Mouse (Mus musculus) erythroblast, embryonic 14.5 days (primary cell): ENCODE data around the gene Il10rb. TPM values are rescaled to one million over a fixed set of nuclear protein-coding genes. Genes with fewer than 3 reads are reported as not detected.
A peak's percentile ranks its signal among the peaks of the same experiment; 100 is the strongest.

Experiments used
- H3K27me3 ChIP-seq: 2 replicates; pipeline ENCODE4 v1.6.1; 2012; ENCODE audit warnings: inconsistent platforms; ENCODE audit not compliant: control insufficient read depth
- H3K36me3 ChIP-seq: 2 replicates; pipeline ENCODE4 v1.6.1; 2012; ENCODE audit warnings: mild to moderate bottlenecking, inconsistent platforms; ENCODE audit not compliant: control insufficient read depth
- H3K4me1 ChIP-seq: 2 replicates; pipeline ENCODE4 v1.6.1; 2012; ENCODE audit warnings: inconsistent platforms; ENCODE audit not compliant: control insufficient read depth
- H3K4me3 ChIP-seq: replicated peaks from 2 replicates; pipeline ENCODE3; 2012; ENCODE audit warnings: moderate library complexity, mild to moderate bottlenecking, inconsistent platforms
- H3K9me3 ChIP-seq: 2 replicates; pipeline ENCODE4 v1.6.1; 2012; ENCODE audit warnings: low read length, inconsistent platforms, mixed read lengths; ENCODE audit not compliant: control insufficient read depth
- GATA1 ChIP-seq: IDR thresholded peaks from 2 replicates; pipeline ENCODE4 v1.6.1; 2012; ENCODE audit warnings: low read length, inconsistent platforms, mixed read lengths
- TAL1 ChIP-seq: IDR thresholded peaks from 3 replicates; pipeline ENCODE4 v1.6.1; 2012; ENCODE audit warnings: low read length, inconsistent platforms, mixed read lengths
- polyA plus RNA-seq: library from polyadenylated mRNA; stranded (reverse); fragments of >175 nt; gene quantifications from 2 replicates; pipeline ENCODE4 v1.2.3, GENCODE M21; 2012

Il10rb gene
- polyA plus RNA-seq, 1 experiment = 0.73 TPM

- Histone ChIP-seq H3K36me3 (peaks cover 38% of the 10 kb centered on the region), H3K27me3 (no peaks in the 10 kb centered on the region), H3K4me3 (peak overlapping the region; percentile 54), H3K9me3 (peaks cover 8% of the 10 kb centered on the region), H3K4me1 (peaks cover 96% of the 10 kb centered on the region)
- TF ChIP-seq GATA1 = no peak
- no peak for TF ChIP-seq TAL1
Observed at GRCm38 (mm10) chr16:91442446-91442845, 36.5 kb downstream of the Il10rb start.

GRCm38 (mm10) chr16:91443211-91443611 lies 37.2 kb downstream of the Il10rb start:
- TF ChIP-seq GATA1 = no peak
- TF ChIP-seq TAL1 = no peak
- peaks cover 96% of the 10 kb centered on the region for H3K4me1 ChIP-seq
- H3K36me3 ChIP-seq = peaks cover 37% of the 10 kb centered on the region
- no peaks in the 10 kb centered on the region for H3K27me3 ChIP-seq
- peak overlapping the region; percentile 54 for H3K4me3 ChIP-seq
- peaks cover 8% of the 10 kb centered on the region for H3K9me3 ChIP-seq

GRCm38 (mm10) chr16:91444847-91445246 lies 38.9 kb downstream of the Il10rb start:
- TF ChIP-seq GATA1 = no peak
- no peak for TF ChIP-seq TAL1
- H3K36me3 ChIP-seq = peaks cover 29% of the 10 kb centered on the region
- H3K4me3 ChIP-seq = no peak overlapping the region
- peaks cover 96% of the 10 kb centered on the region for H3K4me1 ChIP-seq
- H3K27me3 ChIP-seq = no peaks in the 10 kb centered on the region
- H3K9me3 ChIP-seq = peaks cover 8% of the 10 kb centered on the region

DNA sequence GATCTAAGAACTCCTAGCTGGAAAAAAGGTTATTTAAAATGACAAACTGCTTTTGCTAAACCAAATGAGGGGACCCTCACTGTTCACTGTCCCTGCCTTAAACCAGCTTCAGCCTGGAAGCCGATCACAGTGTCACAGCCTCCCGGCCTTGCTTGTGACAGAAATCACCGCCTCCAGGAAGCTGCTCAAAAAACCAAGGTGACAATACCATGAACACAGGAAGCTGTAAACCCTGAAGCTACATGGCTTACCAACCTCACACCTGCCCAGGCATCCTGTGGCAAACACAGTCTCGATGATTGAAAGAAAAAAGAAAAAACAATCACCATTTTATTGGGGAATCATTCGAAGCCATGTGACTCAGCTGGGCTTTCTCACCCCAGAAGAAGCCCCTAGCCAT lies 39.6 kb downstream of the Il10rb start:
- H3K27me3 ChIP-seq = no peaks in the 10 kb centered on the region
- H3K4me1 ChIP-seq = peaks cover 96% of the 10 kb centered on the region
- H3K36me3 ChIP-seq = peaks cover 29% of the 10 kb centered on the region
- H3K4me3 ChIP-seq = no peak overlapping the region
- H3K9me3 ChIP-seq = peaks cover 8% of the 10 kb centered on the region
- TF ChIP-seq GATA1 (no peak), TAL1 (no peak)

DNA sequence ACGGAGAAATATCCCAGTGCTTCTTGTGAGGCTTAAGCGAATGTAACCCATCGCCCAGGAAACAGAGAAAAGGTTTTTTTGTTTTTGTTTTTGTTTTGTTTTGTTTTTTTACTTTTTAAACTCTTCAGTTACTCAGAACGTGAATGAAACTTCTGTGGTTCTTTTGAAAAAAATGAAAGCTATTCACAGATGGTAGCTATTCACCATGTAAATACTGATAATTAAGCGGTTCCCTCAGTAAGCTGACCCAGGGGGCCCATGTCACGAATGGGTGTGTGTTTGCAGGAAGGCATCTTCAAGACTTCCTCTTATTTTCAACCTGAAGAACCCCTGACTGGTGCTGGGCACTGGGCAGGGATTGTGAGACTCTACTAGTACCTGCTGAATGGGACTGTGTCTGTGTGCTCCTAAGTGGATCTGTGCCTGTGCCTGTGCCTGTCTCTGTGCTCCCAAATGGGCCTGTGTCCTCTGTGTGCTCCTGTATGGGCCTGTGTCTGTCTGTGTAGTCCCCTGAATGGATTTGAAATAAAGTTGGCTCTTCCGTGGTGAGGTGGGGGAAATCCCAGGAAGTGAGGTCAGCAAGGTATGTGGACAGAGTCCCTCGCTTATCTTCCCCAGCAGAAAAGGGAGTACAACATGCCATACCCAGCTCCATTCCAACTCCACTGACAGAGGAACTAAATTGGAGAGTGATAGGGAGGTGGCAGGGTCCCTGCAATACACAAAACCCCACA lies 41.0 kb downstream of the Il10rb start:
- no peak for TF ChIP-seq TAL1
- no peak for TF ChIP-seq GATA1
- Histone ChIP-seq H3K4me3 (no peak overlapping the region), H3K36me3 (peaks cover 29% of the 10 kb centered on the region), H3K27me3 (no peaks in the 10 kb centered on the region), H3K9me3 (peaks cover 8% of the 10 kb centered on the region), H3K4me1 (peaks cover 91% of the 10 kb centered on the region)

GRCm38 (mm10) chr16:91447512-91447900 lies 41.5 kb downstream of the Il10rb start:
- peaks cover 28% of the 10 kb centered on the region for H3K36me3 ChIP-seq

GRCm38 (mm10) chr16:91448088-91448487 lies 42.1 kb downstream of the Il10rb start:
- Histone ChIP-seq H3K36me3 (peaks cover 23% of the 10 kb centered on the region), H3K4me1 (peaks cover 89% of the 10 kb centered on the region), H3K27me3 (no peaks in the 10 kb centered on the region), H3K4me3 (no peak overlapping the region), H3K9me3 (peaks cover 8% of the 10 kb centered on the region)
- no peak for TF ChIP-seq TAL1
- peak; percentile 84 for TF ChIP-seq GATA1

More at GRCm38 (mm10) chr16:91447512-91447900, 41.5 kb downstream of the Il10rb start:
- TF ChIP-seq GATA1 = no peak
- TF ChIP-seq TAL1 = no peak
- Histone ChIP-seq H3K4me1 (peaks cover 91% of the 10 kb centered on the region), H3K4me3 (no peak overlapping the region), H3K27me3 (no peaks in the 10 kb centered on the region), H3K9me3 (peaks cover 8% of the 10 kb centered on the region)

- Histone ChIP-seq H3K9me3 (peaks cover 5% of the 10 kb centered on the region), H3K4me3 (no peak overlapping the region), H3K27me3 (no peaks in the 10 kb centered on the region), H3K4me1 (peaks cover 83% of the 10 kb centered on the region), H3K36me3 (peaks cover 16% of the 10 kb centered on the region)
- TF ChIP-seq TAL1 (no peak), GATA1 (no peak)
Observed at GRCm38 (mm10) chr16:91448895-91449294, 42.9 kb downstream of the Il10rb start.

GRCm38 (mm10) chr16:91450137-91451064 lies 44.4 kb downstream of the Il10rb start:
- Histone ChIP-seq H3K9me3 (no peaks in the 10 kb centered on the region), H3K36me3 (peaks cover 10% of the 10 kb centered on the region), H3K27me3 (no peaks in the 10 kb centered on the region), H3K4me3 (no peak overlapping the region), H3K4me1 (peaks cover 74% of the 10 kb centered on the region)
- TF ChIP-seq TAL1 (no peak), GATA1 (no peak)
